15 mouse cellular contexts compared by ENCODE assay signal in the genomic region with DNA sequence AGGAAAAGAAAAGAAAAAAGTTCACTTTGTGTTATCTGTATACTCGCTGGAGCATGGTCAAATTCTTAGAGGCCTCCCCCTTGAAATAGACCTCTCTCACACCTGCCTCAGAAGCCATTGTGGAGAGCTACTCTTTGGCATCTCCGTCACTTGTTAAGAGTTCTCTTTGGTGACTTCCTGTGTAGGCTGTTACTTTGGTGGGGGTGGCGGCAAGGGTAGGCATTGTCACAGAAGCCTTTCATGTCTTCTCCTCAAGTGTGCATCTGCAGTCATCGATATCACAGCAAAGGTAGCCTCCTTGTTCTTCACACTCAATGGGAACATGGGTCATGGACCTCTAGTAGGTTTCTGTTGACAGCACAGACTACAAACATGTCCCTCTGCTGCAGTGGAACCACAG. TPM values are rescaled to one million over a fixed set of nuclear protein-coding genes. Genes with fewer than 3 reads are reported as not detected.
A peak's percentile ranks its signal among the peaks of the same experiment; 100 is the strongest.
DNase-seq lines count a peak whose midpoint lies in the region.
"Had no signal": no experiment of that assay in that cellular context is flagged by ENCODE, and none has a peak within 500 bp of the region (broad histone marks: within the 10 kb centered on the region; RNA-seq: fewer than 3 reads in every experiment).

No protein-coding gene starts in this region.

- intact Hi-C loops in left cerebral cortex, postnatal 25 days (cut with DNase I) = no loop called here

- DNase-seq in CD4-positive, CD25-positive, alpha-beta regulatory T cell, adult 2 months (ENCODE audit: low read depth, low spot score) = peak; percentile 32
- DNase-seq in induced T-regulatory cell, adult 2 months (ENCODE audit: low read depth) = peak; percentile 17
- peak; percentile 66 for DNase-seq in thymus, postnatal 0 days (ENCODE audit: low spot score)
- DNase-seq in thymus, postnatal 36 days = peak; percentile 27 to 44
- DNase-seq in layer of hippocampus, adult 11-12 months (ENCODE audit: low spot score) = no peak
- no peak for DNase-seq in left cerebral cortex, postnatal 25 days (ENCODE audit: low spot score in 2 of 2)
- no peak for DNase-seq in retina, postnatal 1 day
- DNase-seq: adrenal gland, postnatal 14 days; cerebellum, adult 11-12 months; cerebellum, adult 9-10 months; cerebellum, postnatal 25 days; gastrocnemius, postnatal 14 days; heart, postnatal 10 days; heart, postnatal 4 days had no signal

RNA-seq across cellular contexts. Expression of gene Zmym6, which starts 17.9 kb away (rescaled TPM):
- 11.0 and 11.1 TPM in 2 replicates for polyA plus RNA-seq in thymus, postnatal 0 days (2015; fragmentation: Nextera tagmentation; extraction: Ambion mirVana)
- total RNA-seq in left cerebral cortex, postnatal 25 days (2021) = 10 to 100 TPM; 27.1 to 38.9 TPM
- total RNA-seq: MEL had no signal

RNA-seq across cellular contexts. Expression of gene Tmem35b, which starts 28.4 kb away (rescaled TPM):
- 18.4 and 22.2 TPM in 2 replicates for polyA plus RNA-seq in thymus, postnatal 0 days (2015; fragmentation: Nextera tagmentation; extraction: Ambion mirVana)
- total RNA-seq in left cerebral cortex, postnatal 25 days (2021) = 1 to 10 TPM; 2.5 to 3.4 TPM

RNA-seq across cellular contexts. Expression of gene Zmym1, which starts 34.1 kb away (rescaled TPM):
- polyA plus RNA-seq in thymus, postnatal 0 days (2015; fragmentation: Nextera tagmentation; extraction: Ambion mirVana) = 27.0 and 27.7 TPM in 2 replicates
- 10 to 100 TPM; 13.4 to 16.5 TPM for total RNA-seq in left cerebral cortex, postnatal 25 days (2021)

Comparison
In these comparisons a context has a peak if more than half of its experiments do, and no peak if none do; other contexts are left out.
1. DNase-seq: peak in CD4-positive, CD25-positive, alpha-beta regulatory T cell, adult 2 months (single experiment), induced T-regulatory cell, adult 2 months (single experiment), thymus, postnatal 0 days (single experiment) and thymus, postnatal 36 days (2 of 2); none in layer of hippocampus, adult 11-12 months (single experiment), left cerebral cortex, postnatal 25 days (0 of 2) and retina, postnatal 1 day (single experiment).